Mouse (Mus musculus): ENCODE results near the gene Gm6890.
"Not testable (repeated sequence)": the region's sequence is repeated elsewhere in the genome, so short reads cannot be mapped to it uniquely, and the experiment has no call there.

The Gm6890 gene

GRCm38 (mm10) chrX:74740627-74741026, at the start of gene Gm6890:
Gm6890 (plus strand) TSS chrX:74740927.
- not testable (repeated sequence) for DNase-seq (ENCODE audit: low read depth, low spot score)

- DNase-seq (ENCODE audit: low read depth, low spot score), result not testable (repeated sequence)
Measured at GRCm38 (mm10) chrX:74726195-74726594, 14.5 kb upstream of the Gm6890 start.

DNA sequence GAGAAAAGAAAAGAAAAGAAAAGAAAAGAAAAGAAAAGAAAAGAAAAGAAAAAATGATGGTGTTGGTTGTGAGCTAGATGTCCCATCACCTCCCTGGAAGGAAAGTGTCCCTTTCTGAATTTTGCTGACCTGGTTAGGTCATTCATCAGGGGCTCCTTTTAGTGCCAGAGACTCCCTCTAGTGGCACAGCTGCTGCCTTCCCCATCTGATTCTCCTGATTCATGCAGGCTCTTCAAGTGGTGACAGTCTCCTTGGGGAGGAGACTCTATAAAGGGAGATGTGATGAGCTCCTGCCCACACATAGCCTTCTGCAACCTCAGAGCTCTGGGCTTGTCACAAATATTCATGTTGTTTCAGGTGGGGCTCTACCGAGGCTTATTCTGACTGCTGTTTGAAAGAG, 30.0 kb downstream of the Gm6890 start:
- not testable (repeated sequence) for DNase-seq (ENCODE audit: low read depth, low spot score)
